Mouse (Mus musculus): Measurements from ENCODE around the gene Mthfr.
A peak's percentile ranks its signal among the peaks of the same experiment; 100 is the strongest.

Gene Mthfr

DNA sequence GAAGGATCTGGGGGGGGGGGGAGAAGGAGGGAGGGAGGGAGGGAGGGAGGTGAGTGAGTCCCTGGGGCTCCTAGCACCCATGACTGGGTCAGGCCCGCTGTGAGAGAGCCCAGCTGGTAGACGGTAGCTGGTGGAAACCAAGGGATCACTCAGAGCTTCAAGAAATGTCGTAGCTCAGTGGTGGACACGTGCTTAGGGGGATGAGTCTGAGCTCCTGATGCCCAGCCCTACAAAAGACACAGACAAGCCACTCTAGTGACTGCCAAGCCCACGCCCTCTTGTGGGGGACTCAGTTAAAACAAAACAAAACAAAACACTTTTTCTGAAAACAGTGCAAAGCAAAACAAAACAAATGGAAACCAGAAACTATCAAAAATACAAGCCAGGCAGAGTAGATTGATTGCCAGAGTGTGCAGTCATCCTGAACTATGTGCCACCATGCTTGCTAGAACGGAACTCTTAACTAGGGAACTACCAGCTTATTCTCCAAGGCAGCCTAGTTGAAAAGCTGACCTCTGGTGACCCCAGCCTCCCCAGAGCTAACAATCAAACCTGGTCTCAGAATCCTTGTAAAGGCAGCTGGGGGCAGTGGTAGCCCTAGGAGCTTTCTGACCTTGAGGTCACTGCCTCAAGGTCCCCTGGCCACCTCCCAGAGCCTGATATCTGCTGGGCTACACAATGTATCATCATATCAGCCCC, 27.0 kb downstream of the Mthfr start:
- DNase-seq (ENCODE audit: low read depth, low spot score) = no peak

DNA sequence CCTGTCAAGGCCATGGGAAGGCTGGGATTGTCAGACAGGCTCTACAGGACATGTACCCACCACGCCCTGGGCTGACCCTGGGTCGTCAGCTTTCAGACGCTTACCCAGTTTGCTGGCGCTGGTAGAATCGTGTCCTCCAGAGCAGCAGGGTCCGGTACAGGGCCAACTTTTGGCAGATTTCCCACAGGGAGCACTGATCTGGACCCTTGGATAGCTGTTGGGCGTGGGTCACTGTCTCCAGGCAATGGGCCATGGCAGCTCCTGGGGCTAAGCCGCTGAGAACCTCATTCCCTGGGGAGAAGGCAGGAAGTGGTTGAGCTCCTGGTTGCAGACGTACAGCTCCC, 27.5 kb downstream of the Mthfr start:
- no peak for DNase-seq (ENCODE audit: low read depth, low spot score)

GRCm38 (mm10) chr4:148067346-148067745, 28.5 kb downstream of the Mthfr start:
- no peak for DNase-seq (ENCODE audit: low read depth, low spot score)

DNA sequence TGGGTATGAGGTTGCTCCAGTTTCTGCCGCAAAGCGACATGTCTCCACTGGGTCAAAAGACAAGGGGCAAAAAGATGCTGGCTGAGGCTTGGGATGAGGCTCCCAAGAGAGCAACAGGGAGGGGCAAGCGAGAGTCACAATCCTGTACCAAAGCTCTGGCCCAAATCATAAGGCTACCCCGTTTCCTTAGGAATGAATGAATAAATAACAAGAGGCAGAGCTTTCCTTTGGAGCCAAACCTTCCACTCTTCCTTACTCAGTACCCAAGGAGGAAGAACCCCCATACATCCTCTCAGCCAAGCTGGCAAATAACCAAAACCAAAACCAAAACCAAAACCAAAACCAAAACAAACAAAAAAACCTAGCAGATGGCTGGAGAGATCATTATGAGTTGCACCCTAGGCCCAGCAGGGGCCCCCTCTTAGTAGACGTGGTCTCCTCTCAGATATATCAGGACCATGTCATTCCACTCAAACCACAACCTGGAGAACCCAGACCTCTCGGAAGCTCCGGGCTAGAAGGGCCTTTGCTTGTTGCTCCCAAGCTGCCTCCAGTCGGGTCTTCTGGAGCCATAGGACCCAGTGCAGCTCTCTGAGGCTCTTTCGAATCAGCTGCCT, 30.8 kb downstream of the Mthfr start:
- DNase-seq (ENCODE audit: low read depth, low spot score) = no peak

DNA sequence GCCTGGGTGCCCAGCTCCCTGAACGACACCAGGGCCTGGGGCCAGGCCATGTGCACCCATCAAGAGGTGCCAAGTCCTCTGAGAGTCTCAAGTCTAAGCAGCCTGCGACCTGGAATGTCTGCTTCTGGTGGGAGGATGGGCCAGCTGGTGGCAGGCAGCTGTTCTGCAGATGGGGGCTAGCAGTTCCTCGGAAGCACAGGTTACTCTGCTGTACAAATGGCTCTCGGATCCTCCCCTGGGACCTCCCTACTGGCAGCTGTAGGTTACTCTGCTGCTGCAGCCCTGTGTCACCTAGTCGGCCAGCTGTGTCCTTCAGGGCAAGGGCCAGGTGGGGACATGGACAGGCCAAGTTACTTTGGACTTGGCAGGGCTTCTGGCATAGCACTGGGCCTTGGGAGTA, 32.6 kb downstream of the Mthfr start:
- no peak for DNase-seq (ENCODE audit: low read depth, low spot score)

DNA sequence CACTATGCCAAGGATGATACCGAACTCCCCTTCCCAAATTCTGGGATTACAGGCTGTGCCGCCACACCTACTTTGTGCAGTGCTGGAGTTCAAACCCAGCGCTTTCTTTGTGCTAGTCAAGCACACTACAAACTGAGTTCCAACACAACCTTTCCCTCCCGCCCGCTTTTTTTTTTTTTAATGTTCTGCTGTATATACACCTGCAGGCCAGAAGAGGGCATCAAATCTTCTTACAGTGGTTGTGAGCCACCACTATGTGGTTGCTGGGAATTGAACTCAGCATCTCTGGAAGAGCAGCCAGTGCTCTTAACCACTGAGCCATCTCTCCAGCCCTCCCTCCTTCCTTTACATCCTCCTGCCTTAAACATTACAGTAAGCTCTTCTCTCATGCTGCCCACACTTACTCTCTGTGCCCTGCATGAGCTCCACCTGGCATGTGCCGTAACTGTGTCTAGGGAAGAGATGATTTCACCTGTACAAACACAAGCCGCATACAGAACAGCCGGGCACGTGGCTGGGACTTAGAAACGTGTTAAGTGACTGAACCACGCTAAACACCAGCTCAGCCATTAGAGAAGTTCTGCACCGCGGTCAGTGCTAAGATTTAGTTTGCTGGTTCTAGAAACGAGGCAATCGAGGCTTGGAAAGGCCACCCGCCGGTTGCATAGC, 35.8 kb downstream of the Mthfr start:
- DNase-seq (ENCODE audit: low read depth, low spot score) = no peak

DNA sequence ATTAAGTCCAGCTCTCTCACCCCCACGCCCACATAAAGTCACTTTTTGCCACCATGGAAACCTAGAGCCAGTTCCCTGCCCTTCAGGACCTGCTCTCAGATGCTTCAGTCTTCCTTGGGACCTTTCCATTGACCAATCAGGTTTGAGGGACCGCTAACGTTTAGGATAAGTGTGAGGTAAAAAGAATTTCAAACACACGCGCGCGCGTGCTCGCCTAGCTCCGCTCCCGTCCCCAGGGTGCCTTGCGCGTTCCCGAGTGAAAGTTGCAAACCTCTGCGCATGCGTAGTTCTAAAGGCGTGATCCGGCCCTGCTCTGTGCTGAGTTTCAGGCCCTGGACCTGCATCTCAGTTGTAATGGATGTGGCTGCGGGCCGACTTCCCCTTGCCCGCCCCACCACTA, 36.4 kb downstream of the Mthfr start:
- DNase-seq (ENCODE audit: low read depth, low spot score) = no peak

DNA sequence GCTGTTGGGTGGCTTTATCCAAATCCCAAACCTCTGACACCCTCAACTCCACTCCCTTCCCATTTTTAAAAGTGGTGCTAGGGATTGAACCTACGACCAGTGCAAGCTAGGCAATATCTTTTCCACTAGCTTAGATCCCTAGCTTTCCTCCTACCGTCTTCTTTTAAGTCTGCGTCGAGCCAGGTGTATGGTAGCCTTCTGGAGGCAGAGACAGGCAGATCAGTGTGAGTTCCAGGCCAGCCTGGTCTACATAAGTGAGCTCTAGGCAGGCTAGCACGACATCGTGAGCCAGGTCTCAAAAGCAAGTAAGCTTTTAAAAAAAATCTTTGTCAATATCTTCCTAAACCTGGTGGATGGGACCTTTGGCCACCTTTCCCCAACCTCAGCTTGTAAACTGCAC, 37.0 kb downstream of the Mthfr start:
- DNase-seq (ENCODE audit: low read depth, low spot score) = no peak

DNA sequence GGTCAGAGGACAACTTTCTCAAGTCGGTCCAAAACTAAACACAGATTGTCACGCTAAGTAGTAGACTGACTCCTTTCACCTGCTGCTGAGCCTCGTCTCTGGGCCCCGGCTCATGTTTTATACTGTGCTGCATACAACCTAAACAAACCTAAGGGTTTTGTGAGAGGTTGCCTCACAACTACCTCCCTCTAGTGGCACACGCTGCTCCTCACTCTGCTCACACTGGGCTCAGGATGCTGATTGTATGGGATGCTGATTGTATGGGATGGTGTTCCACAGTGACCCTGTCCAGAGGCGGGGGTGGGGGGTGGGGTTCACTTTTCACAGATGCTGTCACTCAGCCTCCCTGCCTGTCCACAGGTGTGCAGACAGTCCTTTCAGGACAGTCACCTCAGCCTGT, 40.3 kb downstream of the Mthfr start:
- no peak for DNase-seq (ENCODE audit: low read depth, low spot score)

GRCm38 (mm10) chr4:148079944-148080596, 41.2 kb downstream of the Mthfr start:
- no peak for DNase-seq (ENCODE audit: low read depth, low spot score)

- no peak for DNase-seq (ENCODE audit: low read depth, low spot score)
These were observed 41.7 kb downstream of the Mthfr start for GRCm38 (mm10) chr4:148080597-148080973.

GRCm38 (mm10) chr4:148081201-148081600, 42.3 kb downstream of the Mthfr start:
- DNase-seq (ENCODE audit: low read depth, low spot score) = no peak

DNA sequence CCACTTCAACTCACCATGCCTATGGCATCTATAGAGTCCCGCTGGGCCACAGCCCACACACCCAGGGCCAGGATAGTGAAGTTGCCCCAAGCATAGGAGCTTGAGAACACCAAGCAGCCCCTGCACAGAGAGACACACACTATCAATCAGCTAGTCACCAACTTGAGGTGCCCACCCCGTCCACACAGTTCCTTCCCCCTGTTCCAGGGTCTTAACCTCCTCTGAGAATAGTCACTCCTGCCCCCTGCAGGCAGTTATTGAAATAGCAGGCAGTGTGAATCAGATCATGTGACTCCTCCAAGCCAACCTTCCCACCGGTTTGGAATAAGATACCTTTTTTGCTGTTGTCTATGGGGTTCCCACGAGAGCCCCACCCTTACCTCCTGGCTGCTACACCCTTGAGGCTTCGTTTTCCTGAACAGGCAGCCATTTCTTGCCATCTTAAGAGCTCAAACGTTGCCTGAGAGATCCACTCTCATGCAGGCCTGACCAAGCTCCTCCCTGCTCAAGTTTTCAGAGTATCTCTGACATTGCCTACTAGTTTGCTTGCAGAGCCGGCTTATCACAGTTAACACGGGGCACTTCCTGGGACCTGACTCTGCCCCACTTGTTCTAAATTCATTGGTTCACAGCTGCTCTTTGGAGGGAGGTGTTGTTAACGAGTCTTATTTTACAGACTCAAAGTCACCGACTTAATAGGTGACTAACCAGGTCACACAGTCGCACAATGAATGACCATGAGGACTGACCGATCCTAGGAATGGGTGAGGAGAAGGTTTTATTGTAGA, 43.6 kb downstream of the Mthfr start:
- no peak for DNase-seq (ENCODE audit: low read depth, low spot score)

DNA sequence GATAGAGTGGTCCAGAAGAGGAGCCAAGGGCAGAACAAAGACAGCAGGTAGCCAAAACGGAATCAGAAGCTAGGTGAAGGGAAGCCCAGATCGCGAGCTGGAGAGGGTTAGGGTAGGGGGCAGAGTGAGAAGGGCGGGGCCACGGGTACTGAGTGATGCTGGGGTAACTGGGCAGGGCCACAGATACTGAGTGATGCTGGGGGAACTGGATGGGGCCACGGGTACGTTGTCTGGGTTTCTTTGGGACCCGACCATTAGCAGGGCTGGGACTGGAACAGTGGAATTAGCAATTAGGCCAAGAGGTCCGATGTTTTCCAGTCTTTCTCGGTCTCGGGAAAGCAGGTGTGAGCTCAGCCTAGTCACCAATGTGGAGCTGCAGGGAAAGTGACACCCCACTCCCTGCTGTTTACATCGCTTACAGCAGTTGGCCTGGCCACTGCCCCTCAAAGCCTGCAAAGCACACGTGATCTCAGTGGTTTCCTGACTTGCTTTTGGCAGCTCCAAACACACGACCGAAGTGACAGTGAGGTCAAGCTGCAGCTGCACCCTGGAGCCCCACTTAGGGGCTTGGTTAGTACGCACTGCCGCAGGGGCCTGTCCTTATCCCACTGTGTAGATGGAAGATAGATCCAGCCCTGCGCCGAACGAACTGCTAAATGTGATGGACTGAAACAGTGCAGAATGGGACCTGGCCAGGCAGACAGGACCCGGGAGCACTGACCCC, 44.5 kb downstream of the Mthfr start:
- DNase-seq (ENCODE audit: low read depth, low spot score) = no peak

- no peak for DNase-seq (ENCODE audit: low read depth, low spot score)
These were observed 45.4 kb downstream of the Mthfr start for GRCm38 (mm10) chr4:148084261-148084714.

GRCm38 (mm10) chr4:148085131-148085906, 46.4 kb downstream of the Mthfr start:
- DNase-seq (ENCODE audit: low read depth, low spot score) = no peak

DNA sequence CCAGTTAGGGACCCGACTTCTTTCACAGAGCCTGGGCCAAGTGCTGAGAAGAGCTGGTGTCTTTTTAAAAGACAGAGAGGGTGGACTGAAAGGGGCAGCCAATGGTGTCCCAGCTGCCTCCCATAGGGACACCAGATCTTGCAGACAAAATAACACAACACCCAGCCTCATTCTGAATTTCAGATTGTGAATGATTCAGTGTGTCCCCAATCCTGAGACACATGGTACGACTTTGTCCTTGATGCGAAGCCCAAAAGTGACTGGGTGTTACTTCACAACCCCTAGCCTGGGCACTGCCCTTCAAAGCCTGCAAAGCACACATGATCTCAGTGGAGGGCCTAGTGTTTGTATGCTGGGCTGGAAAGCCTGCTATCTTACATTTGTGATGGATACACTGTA, 47.0 kb downstream of the Mthfr start:
- no peak for DNase-seq (ENCODE audit: low read depth, low spot score)

GRCm38 (mm10) chr4:148087091-148087906, 48.4 kb downstream of the Mthfr start:
- no peak for DNase-seq (ENCODE audit: low read depth, low spot score)

DNA sequence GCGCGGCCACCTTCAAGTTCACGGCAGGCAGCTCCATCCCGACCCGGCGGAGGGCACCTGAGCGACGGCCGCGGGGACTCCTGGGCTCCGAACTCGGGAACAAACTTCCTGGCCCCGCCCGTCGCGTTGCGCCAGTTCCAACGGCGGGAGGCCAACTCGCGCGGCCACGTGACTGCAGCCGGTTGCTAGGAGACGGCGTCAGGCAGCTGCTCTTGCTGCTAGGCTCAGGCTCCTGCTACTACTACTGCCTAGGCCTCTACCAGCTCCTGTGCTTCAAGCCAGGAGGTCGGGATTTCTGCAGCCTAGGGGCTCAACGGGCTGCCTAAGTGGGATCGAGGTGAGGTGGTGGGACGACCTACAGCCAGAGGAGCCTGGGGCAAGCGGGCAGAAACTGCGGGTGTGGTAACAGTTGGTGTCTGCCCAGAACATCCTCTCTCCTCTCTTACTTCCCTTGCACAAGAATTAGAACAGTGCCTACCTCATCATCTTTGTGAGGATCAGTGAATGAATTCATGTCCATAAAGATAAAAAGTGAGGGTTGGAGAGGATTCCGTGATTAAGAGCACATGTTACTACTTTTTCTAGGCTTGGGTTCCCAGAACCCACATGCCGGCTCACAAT, 49.1 kb downstream of the Mthfr start, which contains the start of gene Agtrap:
Agtrap (minus strand) TSS at position 125 of the 621 bp plus-strand sequence.
- peak; percentile 85 for DNase-seq (ENCODE audit: low read depth, low spot score)
